ENCODE assay signal across 7 mouse cellular contexts in the genomic region with DNA sequence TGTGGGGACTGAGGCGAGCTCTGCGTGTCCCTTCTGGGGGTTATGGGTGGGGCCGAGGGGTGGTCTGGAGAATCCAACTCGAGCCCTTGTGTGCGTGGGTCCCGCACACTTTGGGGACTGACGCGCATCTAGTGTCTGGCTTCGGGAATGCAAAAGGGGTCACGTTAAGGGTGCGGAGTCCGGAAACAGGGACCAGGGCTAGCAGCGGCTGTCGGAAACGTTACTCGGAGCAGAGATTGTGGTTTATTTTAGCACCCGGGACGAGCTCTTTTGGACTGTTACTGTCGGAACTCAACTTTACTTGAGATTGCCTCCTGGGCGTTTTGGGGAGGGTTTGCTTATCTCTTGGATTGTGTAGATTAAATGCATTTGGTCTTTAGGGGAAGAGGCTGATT. TPM values are rescaled to one million over a fixed set of nuclear protein-coding genes. Genes with fewer than 3 reads are reported as not detected.
DNase-seq lines count a peak whose midpoint lies in the region; ATAC-seq lines count a peak whose summit lies in the region.

No protein-coding gene starts in this region.

- no peaks in the 10 kb centered on the region for H3K36me3 ChIP-seq in lung, embryonic 16.5 days (ENCODE audit: control insufficient read depth, insufficient read depth, low read length)
- no peaks in the 10 kb centered on the region for H3K36me3 ChIP-seq in splenic B cell, adult 2 months (ENCODE audit: control insufficient read depth, insufficient read depth, low read length, poor library complexity, severe bottlenecking)

- H3K27me3 ChIP-seq in lung, embryonic 16.5 days (ENCODE audit: control insufficient read depth, insufficient read depth, low read depth, low read length), result no peaks in the 10 kb centered on the region
- H3K27me3 ChIP-seq in splenic B cell, adult 2 months (ENCODE audit: control insufficient read depth, insufficient read depth, low read length, poor library complexity, severe bottlenecking), result no peaks in the 10 kb centered on the region

- H3K9me3 ChIP-seq in lung, embryonic 16.5 days (ENCODE audit: control insufficient read depth, low read length), result no peaks in the 10 kb centered on the region

- H3K4me3 ChIP-seq in brown adipose tissue, adult 24 weeks (ENCODE audit: insufficient read depth, low read depth, low read length), result peak overlapping the region; percentile 74
- peak overlapping the region; percentile 77 for H3K4me3 ChIP-seq in lung, embryonic 16.5 days (ENCODE audit: low read length)

- H3K4me1 ChIP-seq in brown adipose tissue, adult 24 weeks (ENCODE audit: control insufficient read depth, insufficient read depth, insufficient read length, low read length), result no peaks in the 10 kb centered on the region
- H3K4me1 ChIP-seq in lung, embryonic 16.5 days (replicated peaks; ENCODE audit: control insufficient read depth, insufficient read depth, low read length), result peaks cover 10% of the 10 kb centered on the region

- intact Hi-C loops in gastrocnemius, postnatal 36 days (cut with DNase I), result loop anchor here (2.0 kb wide), 1 partner anchor 38 kb away; no protein-coding TSS in a partner anchor

- ATAC-seq in lung, embryonic 16.5 days (ENCODE audit: low read depth), result no peak

- peak overlapping the region; percentile 74 for H3K9ac ChIP-seq in lung, embryonic 16.5 days (ENCODE audit: low read length)

- peak overlapping the region; percentile 79 for H3K4me2 ChIP-seq in lung, embryonic 16.5 days (ENCODE audit: low read depth, low read length)

- DNase-seq in urinary bladder, adult 18-20 months (ENCODE audit: low spot score in 2 of 2), result peak; percentile 4 to 34
- no peak for DNase-seq in urinary bladder, adult 2 months (ENCODE audit: low spot score)
- peak; percentile 22 to 41 for DNase-seq in gastrocnemius, postnatal 36 days
- peak; percentile 42 for DNase-seq in kidney, adult 9 months
- peak; percentile 22 for DNase-seq in splenic B cell, adult 2 months (ENCODE audit: low read depth, low spot score)

- WGBS in lung, embryonic 16.5 days, result under 1% methylated on average over 20 of the region's 20 CpGs

- H3K27ac ChIP-seq in brown adipose tissue, adult 24 weeks (replicated peaks; ENCODE audit: low read depth, low read length), result peak overlapping the region; percentile 80
- peak overlapping the region; percentile 93 for H3K27ac ChIP-seq in lung, embryonic 16.5 days (ENCODE audit: low read length)

RNA-seq across cellular contexts. Expression of gene Map4, which starts 1.1 kb away (rescaled TPM):
- 84.3 and 129 TPM in 2 replicates for polyA plus RNA-seq in urinary bladder, adult 2 months (2012; rRNA removed)
- 34.0 and 36.5 TPM in 2 replicates for polyA plus RNA-seq in brown adipose tissue, adult 24 weeks (2012; ENCODE audit: insufficient read depth, insufficient read length, missing spikeins)
- 100 to 1,000 TPM; 418 to 437 TPM for total RNA-seq in gastrocnemius, postnatal 36 days (2021)
- polyA plus RNA-seq in lung, embryonic 16.5 days (2015; fragmentation: Nextera tagmentation; extraction: Ambion mirVana), result 52.4 and 56.2 TPM in 2 replicates

RNA-seq across cellular contexts. Expression of gene Cdc25a, which starts 57.0 kb away (rescaled TPM):
- 12.6 and 13.1 TPM in 2 replicates for polyA plus RNA-seq in urinary bladder, adult 2 months (2012; rRNA removed)
- polyA plus RNA-seq in brown adipose tissue, adult 24 weeks (2012; ENCODE audit: insufficient read depth, insufficient read length, missing spikeins), result 1.7 and 4.0 TPM in 2 replicates
- 1 to 10 TPM; 3.4 to 4.2 TPM for total RNA-seq in gastrocnemius, postnatal 36 days (2021)
- polyA plus RNA-seq in lung, embryonic 16.5 days (2015; fragmentation: Nextera tagmentation; extraction: Ambion mirVana), result 24.5 and 25.0 TPM in 2 replicates
